Mouse (Mus musculus): ENCODE data around the gene Draxin. TPM values are rescaled to one million over a fixed set of nuclear protein-coding genes. Genes with fewer than 3 reads are reported as not detected.
"Not testable (repeated sequence)": the region's sequence is repeated elsewhere in the genome, so short reads cannot be mapped to it uniquely, and the experiment has no call there.

The Draxin gene
- polyA plus RNA-seq, 1 experiment from 2014 or later = 0.08 TPM

- H3K9me3 ChIP-seq (ENCODE audit: control insufficient read depth, low read length) = no peaks in the 10 kb centered on the region
- H3K27me3 ChIP-seq (ENCODE audit: control insufficient read depth, insufficient read depth, low read depth, low read length) = no peaks in the 10 kb centered on the region; the same call in 1 of the 2 replicates
- H3K27ac ChIP-seq (ENCODE audit: low read length) = no peak overlapping the region
- H3K4me1 ChIP-seq (replicated peaks; ENCODE audit: control insufficient read depth, insufficient read depth, low read length) = no peaks in the 10 kb centered on the region
- H3K36me3 ChIP-seq (ENCODE audit: control insufficient read depth, insufficient read depth, low read length) = no peaks in the 10 kb centered on the region
- H3K9ac ChIP-seq (ENCODE audit: low read length) = no peak overlapping the region
- ATAC-seq (ENCODE audit: low read depth) = no peak
- 18% methylated on average over 6 of the region's 6 CpGs for WGBS
- no peak overlapping the region for H3K4me2 ChIP-seq (ENCODE audit: low read depth, low read length)
- no peak overlapping the region for H3K4me3 ChIP-seq (ENCODE audit: low read length)
Measured at GRCm38 (mm10) chr4:148121982-148122693, 8.4 kb downstream of the Draxin start.

- 67% methylated on average over 4 of the region's 4 CpGs for WGBS
- Histone ChIP-seq H3K4me3 (ENCODE audit: low read length) (no peak overlapping the region), H3K4me2 (ENCODE audit: low read depth, low read length) (no peak overlapping the region), H3K27me3 (ENCODE audit: control insufficient read depth, insufficient read depth, low read depth, low read length) (no peaks in the 10 kb centered on the region), H3K36me3 (ENCODE audit: control insufficient read depth, insufficient read depth, low read length) (no peaks in the 10 kb centered on the region), H3K9me3 (ENCODE audit: control insufficient read depth, low read length) (no peaks in the 10 kb centered on the region), H3K4me1 (replicated peaks; ENCODE audit: control insufficient read depth, insufficient read depth, low read length) (no peaks in the 10 kb centered on the region), H3K9ac (ENCODE audit: low read length) (no peak overlapping the region), H3K27ac (ENCODE audit: low read length) (no peak overlapping the region)
- no peak for ATAC-seq (ENCODE audit: low read depth)
Measured at GRCm38 (mm10) chr4:148121362-148121761, 9.1 kb downstream of the Draxin start.

- no peak overlapping the region for H3K4me3 ChIP-seq (ENCODE audit: low read length)
- no peaks in the 10 kb centered on the region for H3K27me3 ChIP-seq (ENCODE audit: control insufficient read depth, insufficient read depth, low read depth, low read length)
- 68% methylated on average over 9 of the region's 9 CpGs for WGBS
- H3K9ac ChIP-seq (ENCODE audit: low read length) = no peak overlapping the region
- no peaks in the 10 kb centered on the region for H3K36me3 ChIP-seq (ENCODE audit: control insufficient read depth, insufficient read depth, low read length)
- no peaks in the 10 kb centered on the region for H3K9me3 ChIP-seq (ENCODE audit: control insufficient read depth, low read length)
- no peaks in the 10 kb centered on the region for H3K4me1 ChIP-seq (replicated peaks; ENCODE audit: control insufficient read depth, insufficient read depth, low read length)
- no peak overlapping the region for H3K4me2 ChIP-seq (ENCODE audit: low read depth, low read length)
- no peak overlapping the region for H3K27ac ChIP-seq (ENCODE audit: low read length)
- ATAC-seq (ENCODE audit: low read depth) = no peak
Measured at GRCm38 (mm10) chr4:148120555-148120954, 9.9 kb downstream of the Draxin start.

GRCm38 (mm10) chr4:148119578-148119977 is 10.9 kb downstream of the Draxin start:
- not testable (repeated sequence) for H3K27ac ChIP-seq (ENCODE audit: low read length); ATAC-seq (ENCODE audit: low read depth); H3K9ac ChIP-seq (ENCODE audit: low read length); H3K4me2 ChIP-seq (ENCODE audit: low read depth, low read length); H3K9me3 ChIP-seq (ENCODE audit: control insufficient read depth, low read length); H3K4me1 ChIP-seq (replicated peaks; ENCODE audit: control insufficient read depth, insufficient read depth, low read length); H3K27me3 ChIP-seq (ENCODE audit: control insufficient read depth, insufficient read depth, low read depth, low read length); H3K36me3 ChIP-seq (ENCODE audit: control insufficient read depth, insufficient read depth, low read length); H3K4me3 ChIP-seq (ENCODE audit: low read length)
- 84% methylated on average over 9 of the region's 9 CpGs for WGBS

- Histone ChIP-seq H3K4me3 (ENCODE audit: low read length) (no peak overlapping the region), H3K9ac (ENCODE audit: low read length) (no peak overlapping the region), H3K36me3 (ENCODE audit: control insufficient read depth, insufficient read depth, low read length) (no peaks in the 10 kb centered on the region), H3K9me3 (ENCODE audit: control insufficient read depth, low read length) (no peaks in the 10 kb centered on the region), H3K4me2 (ENCODE audit: low read depth, low read length) (no peak overlapping the region), H3K27me3 (ENCODE audit: control insufficient read depth, insufficient read depth, low read depth, low read length) (no peaks in the 10 kb centered on the region), H3K4me1 (replicated peaks; ENCODE audit: control insufficient read depth, insufficient read depth, low read length) (no peaks in the 10 kb centered on the region), H3K27ac (ENCODE audit: low read length) (no peak overlapping the region)
- ATAC-seq (ENCODE audit: low read depth) = no peak
- WGBS = 72% methylated on average over 4 of the region's 4 CpGs
Measured at GRCm38 (mm10) chr4:148117392-148117791, 13.1 kb downstream of the Draxin start.

GRCm38 (mm10) chr4:148116657-148117056 is 13.8 kb downstream of the Draxin start:
- H3K9ac ChIP-seq (ENCODE audit: low read length) = no peak overlapping the region
- H3K4me3 ChIP-seq (ENCODE audit: low read length) = no peak overlapping the region
- no peaks in the 10 kb centered on the region for H3K9me3 ChIP-seq (ENCODE audit: control insufficient read depth, low read length)
- no peak for ATAC-seq (ENCODE audit: low read depth)
- H3K27ac ChIP-seq (ENCODE audit: low read length) = no peak overlapping the region
- no peaks in the 10 kb centered on the region for H3K27me3 ChIP-seq (ENCODE audit: control insufficient read depth, insufficient read depth, low read depth, low read length)
- no peak overlapping the region for H3K4me2 ChIP-seq (ENCODE audit: low read depth, low read length)
- no peaks in the 10 kb centered on the region for H3K36me3 ChIP-seq (ENCODE audit: control insufficient read depth, insufficient read depth, low read length)
- WGBS = 69% methylated on average over 4 of the region's 4 CpGs
- no peaks in the 10 kb centered on the region for H3K4me1 ChIP-seq (replicated peaks; ENCODE audit: control insufficient read depth, insufficient read depth, low read length)

- 3% methylated on average over 15 of the region's 15 CpGs for WGBS
- Histone ChIP-seq H3K9me3 (ENCODE audit: control insufficient read depth, low read length) (no peaks in the 10 kb centered on the region), H3K4me2 (ENCODE audit: low read depth, low read length) (no peak overlapping the region), H3K36me3 (ENCODE audit: control insufficient read depth, insufficient read depth, low read length) (no peaks in the 10 kb centered on the region), H3K27me3 (ENCODE audit: control insufficient read depth, insufficient read depth, low read depth, low read length) (no peaks in the 10 kb centered on the region), H3K27ac (ENCODE audit: low read length) (no peak overlapping the region), H3K9ac (ENCODE audit: low read length) (peak overlapping the region; percentile 29; the same call in 1 of the 2 replicates), H3K4me1 (replicated peaks; ENCODE audit: control insufficient read depth, insufficient read depth, low read length) (no peaks in the 10 kb centered on the region), H3K4me3 (ENCODE audit: low read length) (no peak overlapping the region)
- ATAC-seq (ENCODE audit: low read depth) = peak; percentile 46
Measured at GRCm38 (mm10) chr4:148115467-148115866, 15.0 kb downstream of the Draxin start.

GRCm38 (mm10) chr4:148114758-148115391 is 15.6 kb downstream of the Draxin start:
- no peaks in the 10 kb centered on the region for H3K4me1 ChIP-seq (replicated peaks; ENCODE audit: control insufficient read depth, insufficient read depth, low read length)
- no peak overlapping the region for H3K4me3 ChIP-seq (ENCODE audit: low read length)
- H3K36me3 ChIP-seq (ENCODE audit: control insufficient read depth, insufficient read depth, low read length) = no peaks in the 10 kb centered on the region
- no peak overlapping the region for H3K27ac ChIP-seq (ENCODE audit: low read length)
- no peak overlapping the region for H3K9ac ChIP-seq (ENCODE audit: low read length)
- H3K9me3 ChIP-seq (ENCODE audit: control insufficient read depth, low read length) = no peaks in the 10 kb centered on the region
- peak; percentile 78 for ATAC-seq (ENCODE audit: low read depth)
- no peaks in the 10 kb centered on the region for H3K27me3 ChIP-seq (ENCODE audit: control insufficient read depth, insufficient read depth, low read depth, low read length)
- 4% methylated on average over 15 of the region's 15 CpGs for WGBS
- H3K4me2 ChIP-seq (ENCODE audit: low read depth, low read length) = no peak overlapping the region

- no peak for ATAC-seq (ENCODE audit: low read depth)
- H3K27me3 ChIP-seq (ENCODE audit: control insufficient read depth, insufficient read depth, low read depth, low read length) = no peaks in the 10 kb centered on the region; the same call in 1 of the 2 replicates
Measured at GRCm38 (mm10) chr4:148112519-148112918, 18.0 kb downstream of the Draxin start.

More at GRCm38 (mm10) chr4:148112519-148112918, 18.0 kb downstream of the Draxin start:
- Histone ChIP-seq H3K4me3 (ENCODE audit: low read length) (no peak overlapping the region), H3K4me2 (ENCODE audit: low read depth, low read length) (no peak overlapping the region), H3K36me3 (ENCODE audit: control insufficient read depth, insufficient read depth, low read length) (no peaks in the 10 kb centered on the region), H3K4me1 (replicated peaks; ENCODE audit: control insufficient read depth, insufficient read depth, low read length) (peaks cover 9% of the 10 kb centered on the region; the same call in 1 of the 2 replicates), H3K9ac (ENCODE audit: low read length) (no peak overlapping the region), H3K9me3 (ENCODE audit: control insufficient read depth, low read length) (no peaks in the 10 kb centered on the region), H3K27ac (ENCODE audit: low read length) (no peak overlapping the region)
- WGBS = 68% methylated on average over 12 of the region's 12 CpGs
